ENCODE assay signal across 11 mouse cellular contexts in genomic region chr7:92866526-92866925, GRCm38 (mm10). TPM values are rescaled to one million over a fixed set of nuclear protein-coding genes. Genes with fewer than 3 reads are reported as not detected.
DNase-seq lines count a peak whose midpoint lies in the region; ATAC-seq and TF ChIP-seq lines count a peak whose summit lies in the region.
"Had no signal": no experiment of that assay in that cellular context is flagged by ENCODE, and none has a peak within 500 bp of the region (broad histone marks: within the 10 kb centered on the region; RNA-seq: fewer than 3 reads in every experiment).

No protein-coding gene starts in this region.

- WGBS in hindbrain, postnatal 0 days = 15% methylated on average over 2 of the region's 2 CpGs
- 38% methylated on average over 2 of the region's 2 CpGs for WGBS in hindbrain, embryonic 13.5 days
- 19% methylated on average over 2 of the region's 2 CpGs for WGBS in embryonic facial prominence, embryonic 14.5 days

- H3K4me2 ChIP-seq in hindbrain, postnatal 0 days (ENCODE audit: low read depth, low read length) = no peak overlapping the region
- no peak overlapping the region for H3K4me2 ChIP-seq in hindbrain, embryonic 13.5 days
- H3K4me2 ChIP-seq in embryonic facial prominence, embryonic 14.5 days (ENCODE audit: low read depth, low read length) = no peak overlapping the region
- H3K4me2 ChIP-seq: heart, embryonic 13.5 days; limb, embryonic 15.5 days had no signal

- no peak overlapping the region for H3K27ac ChIP-seq in hindbrain, postnatal 0 days
- no peak overlapping the region for H3K27ac ChIP-seq in hindbrain, embryonic 13.5 days
- H3K27ac ChIP-seq in embryonic facial prominence, embryonic 14.5 days (replicated peaks; ENCODE audit: low read depth, low read length) = no peak overlapping the region
- H3K27ac ChIP-seq: heart, embryonic 13.5 days; limb, embryonic 15.5 days had no signal

- H3K9ac ChIP-seq in hindbrain, postnatal 0 days (replicated peaks; ENCODE audit: low read length) = no peak overlapping the region
- H3K9ac ChIP-seq in hindbrain, embryonic 13.5 days = no peak overlapping the region
- H3K9ac ChIP-seq in embryonic facial prominence, embryonic 14.5 days (ENCODE audit: low read depth, low read length) = no peak overlapping the region
- H3K9ac ChIP-seq: heart, embryonic 13.5 days; limb, embryonic 15.5 days had no signal

- ATAC-seq in hindbrain, postnatal 0 days = no peak
- no peak for ATAC-seq in hindbrain, embryonic 13.5 days (ENCODE audit: low FRiP score)
- no peak for ATAC-seq in embryonic facial prominence, embryonic 14.5 days (ENCODE audit: low read depth)

- H3K27me3 ChIP-seq in hindbrain, postnatal 0 days (ENCODE audit: insufficient read depth, low read length) = no peaks in the 10 kb centered on the region
- H3K27me3 ChIP-seq in hindbrain, embryonic 13.5 days = no peaks in the 10 kb centered on the region
- no peaks in the 10 kb centered on the region for H3K27me3 ChIP-seq in embryonic facial prominence, embryonic 14.5 days (replicated peaks; ENCODE audit: control insufficient read depth, insufficient read depth, low read length)
- H3K27me3 ChIP-seq: heart, embryonic 13.5 days; limb, embryonic 15.5 days had no signal

- H3K36me3 ChIP-seq in hindbrain, postnatal 0 days (ENCODE audit: insufficient read depth, low read length) = no peaks in the 10 kb centered on the region
- no peaks in the 10 kb centered on the region for H3K36me3 ChIP-seq in hindbrain, embryonic 13.5 days
- H3K36me3 ChIP-seq in embryonic facial prominence, embryonic 14.5 days (ENCODE audit: control insufficient read depth, insufficient read depth, low read length) = peaks cover 4% of the 10 kb centered on the region; the same call in 1 of the 2 replicates

- H3K4me3 ChIP-seq in hindbrain, postnatal 0 days (ENCODE audit: low read length) = no peak overlapping the region
- no peak overlapping the region for H3K4me3 ChIP-seq in hindbrain, embryonic 13.5 days
- H3K4me3 ChIP-seq in embryonic facial prominence, embryonic 14.5 days (ENCODE audit: low read depth, low read length) = no peak overlapping the region
- H3K4me3 ChIP-seq: heart, embryonic 13.5 days; limb, embryonic 15.5 days had no signal

- DNase-seq in hindbrain, postnatal 0 days (ENCODE audit: low spot score) = peak; percentile 83
- peak; percentile 20 for DNase-seq in thymus, postnatal 14 days
- DNase-seq in thymus, postnatal 4 days = no peak
- peak; percentile 85 for DNase-seq in embryonic facial prominence, embryonic 14.5 days (ENCODE audit: low spot score)
- DNase-seq in urinary bladder, postnatal 4 days (ENCODE audit: low spot score in 2 of 2) = no peak
- DNase-seq in thymus, adult 18-20 months = no peak
- DNase-seq in cerebellum, adult 9-11 months = no peak
- DNase-seq: right cerebral cortex, postnatal 14 days had no signal

- H3K9me3 ChIP-seq in hindbrain, postnatal 0 days (ENCODE audit: low read length) = no peaks in the 10 kb centered on the region
- no peaks in the 10 kb centered on the region for H3K9me3 ChIP-seq in hindbrain, embryonic 13.5 days
- H3K9me3 ChIP-seq in embryonic facial prominence, embryonic 14.5 days (ENCODE audit: control insufficient read depth, low read length) = no peaks in the 10 kb centered on the region
- H3K9me3 ChIP-seq: heart, embryonic 13.5 days; limb, embryonic 15.5 days had no signal

- peak; percentile 80 for TF ChIP-seq CTCF in hindbrain, postnatal 0 days (IDR thresholded peaks at IDR 0.05; ENCODE audit: low read depth)

- H3K4me1 ChIP-seq in hindbrain, postnatal 0 days (ENCODE audit: insufficient read depth, low read length) = no peaks in the 10 kb centered on the region
- no peaks in the 10 kb centered on the region for H3K4me1 ChIP-seq in hindbrain, embryonic 13.5 days (replicated peaks)
- H3K4me1 ChIP-seq in embryonic facial prominence, embryonic 14.5 days (ENCODE audit: control insufficient read depth, insufficient read depth, low read length) = no peaks in the 10 kb centered on the region
- H3K4me1 ChIP-seq: heart, embryonic 13.5 days; limb, embryonic 15.5 days had no signal

RNA-seq across cellular contexts. Expression of gene Ddias, which starts 7.5 kb away (rescaled TPM):
- total RNA-seq in hindbrain, postnatal 0 days (2014; rRNA removed) = 1.4 and 1.8 TPM in 2 replicates
- 3.5 and 3.8 TPM in 2 replicates for polyA plus RNA-seq in hindbrain, postnatal 0 days (2015; fragmentation: Nextera tagmentation; extraction: Ambion mirVana)
- 5.7 and 6.3 TPM in 2 replicates for polyA plus RNA-seq in hindbrain, embryonic 13.5 days (2015; fragmentation: Nextera tagmentation; extraction: Ambion mirVana)
- 10.5 and 10.9 TPM in 2 replicates for polyA plus RNA-seq in embryonic facial prominence, embryonic 14.5 days (2014; fragmentation: Nextera tagmentation; extraction: Ambion mirVana)

RNA-seq across cellular contexts. Expression of gene Prcp, which starts 7.7 kb away (rescaled TPM):
- total RNA-seq in hindbrain, postnatal 0 days (2014; rRNA removed) = 19.2 and 23.2 TPM in 2 replicates
- 13.3 and 14.3 TPM in 2 replicates for polyA plus RNA-seq in hindbrain, postnatal 0 days (2015; fragmentation: Nextera tagmentation; extraction: Ambion mirVana)
- 20.2 and 23.1 TPM in 2 replicates for polyA plus RNA-seq in hindbrain, embryonic 13.5 days (2015; fragmentation: Nextera tagmentation; extraction: Ambion mirVana)
- 30.6 and 32.2 TPM in 2 replicates for polyA plus RNA-seq in embryonic facial prominence, embryonic 14.5 days (2014; fragmentation: Nextera tagmentation; extraction: Ambion mirVana)

Comparison
In these comparisons a context has a peak if more than half of its experiments do, and no peak if none do; other contexts are left out.
1. DNase-seq: peak in hindbrain, postnatal 0 days (single experiment), thymus, postnatal 14 days (single experiment) and embryonic facial prominence, embryonic 14.5 days (single experiment); none in thymus, postnatal 4 days (single experiment), urinary bladder, postnatal 4 days (0 of 2), thymus, adult 18-20 months (0 of 2) and cerebellum, adult 9-11 months (single experiment).